Mouse (Mus musculus): Measurements from ENCODE around the gene Rnaseh2c.

Rnaseh2c gene

DNA sequence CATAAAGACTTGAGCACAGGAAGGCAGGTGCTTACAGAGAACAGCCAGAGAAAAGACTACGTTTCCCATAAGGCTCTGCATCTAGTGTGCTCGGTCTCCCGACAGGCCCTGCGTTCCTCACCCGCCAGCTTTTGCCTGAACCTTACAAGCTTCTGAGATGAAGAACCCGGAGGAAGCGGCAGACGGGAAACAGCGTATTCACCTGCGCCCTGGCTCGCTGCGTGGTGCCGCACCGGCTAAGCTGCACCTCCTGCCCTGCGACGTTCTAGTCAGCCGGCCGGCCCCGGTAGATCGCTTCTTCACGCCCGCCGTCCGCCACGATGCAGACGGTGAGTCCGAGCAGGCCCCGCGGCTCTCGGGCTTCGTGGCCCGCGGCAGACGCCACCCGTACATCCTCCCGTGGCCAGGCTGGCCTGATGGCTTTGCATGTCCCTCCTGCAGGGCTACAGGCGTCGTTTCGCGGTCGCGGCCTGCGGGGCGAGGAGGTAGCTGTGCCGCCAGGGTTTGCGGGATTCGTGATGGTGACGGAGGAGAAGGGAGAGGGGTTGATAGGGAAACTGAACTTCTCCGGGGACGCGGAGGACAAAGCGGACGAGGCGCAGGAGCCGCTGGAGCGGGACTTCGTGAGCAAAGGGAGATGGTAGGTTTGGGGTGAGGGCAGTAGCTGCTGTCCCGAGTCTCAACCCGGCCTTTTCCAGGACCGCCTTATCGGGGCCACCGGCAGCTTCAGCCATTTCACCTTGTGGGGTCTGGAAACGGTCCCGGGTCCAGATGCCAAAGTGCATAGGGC, at the start of gene Rnaseh2c:
Gene Rnaseh2c (plus strand): TSS at position 122 of the 790 bp plus-strand sequence.
- DNase-seq, result peak; percentile 79 to 89

DNA sequence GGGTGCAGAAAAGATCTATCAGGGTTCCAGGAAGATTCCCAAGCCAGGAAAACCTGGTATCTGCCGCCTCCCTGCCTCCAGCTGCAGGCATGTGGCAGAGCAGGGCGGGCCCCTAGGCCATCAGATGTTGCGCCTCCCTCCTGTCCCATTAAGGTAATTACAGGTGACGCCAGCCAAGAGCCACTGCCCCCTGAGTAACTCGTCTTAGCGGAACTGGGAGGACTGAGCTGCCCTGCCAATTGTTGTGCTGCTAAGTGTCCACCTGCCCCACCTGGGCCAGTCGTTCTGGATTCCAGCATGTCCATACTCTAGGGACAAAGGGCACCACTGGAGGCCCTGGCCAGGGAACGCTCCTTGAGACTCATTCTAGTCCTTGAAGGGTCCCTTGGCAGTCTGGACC, 47.9 kb upstream of the Rnaseh2c start:
- DNase-seq, result peak in 1 of 2 experiments; percentile 73

DNA sequence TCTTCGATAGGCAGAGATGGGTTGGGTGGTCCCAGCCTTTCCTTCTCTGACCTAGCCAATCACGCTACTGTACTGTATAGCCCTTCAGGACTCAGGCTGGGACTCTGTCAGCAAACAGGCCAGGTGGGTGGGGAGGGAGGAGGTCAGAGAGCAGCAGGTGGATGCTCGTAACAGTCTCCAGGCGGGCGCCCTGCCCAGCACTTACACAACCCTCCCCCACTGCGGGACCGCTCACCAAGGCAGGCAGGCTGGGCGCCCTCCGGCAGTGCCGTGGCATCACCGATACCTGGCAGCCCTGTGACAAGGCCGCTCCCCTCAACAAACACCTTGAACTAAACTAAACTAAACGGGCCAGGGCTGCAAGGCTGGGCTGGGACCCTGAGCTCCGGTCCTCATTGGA, 47.5 kb upstream of the Rnaseh2c start:
- peak; percentile 77 to 92 for DNase-seq

DNA sequence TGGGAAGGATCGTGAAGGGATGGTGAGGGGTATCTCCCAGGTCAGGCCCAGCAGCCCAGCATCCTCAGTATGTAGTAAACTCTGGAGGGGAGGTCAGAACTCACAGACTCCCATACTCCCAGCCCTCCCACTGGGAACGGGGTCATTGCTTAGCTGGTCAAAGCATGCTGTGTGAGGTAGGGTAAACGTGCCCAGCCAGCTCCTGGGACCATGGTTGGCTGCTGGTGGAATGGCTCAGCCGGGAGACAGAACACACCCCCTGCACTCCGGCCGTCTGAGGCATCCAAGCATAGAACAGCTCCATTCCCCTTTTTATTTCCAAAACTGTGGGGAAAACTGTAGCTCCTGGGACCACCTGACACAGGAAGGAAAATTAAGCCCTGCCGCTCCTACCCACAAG, 43.5 kb upstream of the Rnaseh2c start:
- DNase-seq, result peak; percentile 62 to 90

DNA sequence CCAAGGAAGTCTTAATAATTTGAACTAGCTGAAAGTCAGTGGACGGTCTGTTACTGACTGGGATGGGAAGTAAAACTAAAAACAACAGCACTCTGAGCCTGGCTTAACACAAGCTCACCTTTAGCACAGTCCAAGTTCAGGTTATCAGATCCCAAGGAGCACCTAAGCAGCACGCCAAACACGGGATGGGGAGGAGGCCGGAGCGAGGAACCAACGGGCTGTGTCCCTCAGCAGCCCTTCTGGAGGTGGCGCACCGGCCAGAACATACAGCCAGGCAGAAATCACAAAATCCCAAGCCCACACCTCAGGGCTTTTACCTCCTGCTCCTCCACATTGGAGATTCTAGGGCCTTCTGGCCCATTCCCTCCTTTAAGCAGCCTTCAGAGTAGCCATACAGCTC, 42.9 kb upstream of the Rnaseh2c start:
- DNase-seq, result peak in 1 of 2 experiments; percentile 56

DNA sequence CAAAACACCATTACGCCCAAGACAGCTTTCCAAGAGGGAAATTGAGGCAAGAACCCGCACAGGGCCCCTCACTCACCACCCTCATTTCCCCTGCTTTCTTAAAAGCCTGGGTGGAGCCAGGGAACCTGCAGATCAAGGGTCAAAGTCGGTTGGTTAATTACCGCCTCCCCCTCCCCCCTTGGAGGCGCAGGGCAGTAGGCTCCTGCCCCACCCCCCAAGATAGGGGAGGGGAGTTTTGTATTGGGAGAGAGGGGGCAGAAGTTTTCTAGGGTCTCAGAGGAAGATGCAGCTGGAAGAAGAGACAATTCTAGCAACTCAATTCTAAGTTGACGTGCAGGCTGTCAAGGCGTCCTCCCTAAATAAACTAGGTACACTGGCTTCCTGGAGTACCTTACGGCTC, 42.4 kb upstream of the Rnaseh2c start:
- peak; percentile 82 to 89 for DNase-seq

DNA sequence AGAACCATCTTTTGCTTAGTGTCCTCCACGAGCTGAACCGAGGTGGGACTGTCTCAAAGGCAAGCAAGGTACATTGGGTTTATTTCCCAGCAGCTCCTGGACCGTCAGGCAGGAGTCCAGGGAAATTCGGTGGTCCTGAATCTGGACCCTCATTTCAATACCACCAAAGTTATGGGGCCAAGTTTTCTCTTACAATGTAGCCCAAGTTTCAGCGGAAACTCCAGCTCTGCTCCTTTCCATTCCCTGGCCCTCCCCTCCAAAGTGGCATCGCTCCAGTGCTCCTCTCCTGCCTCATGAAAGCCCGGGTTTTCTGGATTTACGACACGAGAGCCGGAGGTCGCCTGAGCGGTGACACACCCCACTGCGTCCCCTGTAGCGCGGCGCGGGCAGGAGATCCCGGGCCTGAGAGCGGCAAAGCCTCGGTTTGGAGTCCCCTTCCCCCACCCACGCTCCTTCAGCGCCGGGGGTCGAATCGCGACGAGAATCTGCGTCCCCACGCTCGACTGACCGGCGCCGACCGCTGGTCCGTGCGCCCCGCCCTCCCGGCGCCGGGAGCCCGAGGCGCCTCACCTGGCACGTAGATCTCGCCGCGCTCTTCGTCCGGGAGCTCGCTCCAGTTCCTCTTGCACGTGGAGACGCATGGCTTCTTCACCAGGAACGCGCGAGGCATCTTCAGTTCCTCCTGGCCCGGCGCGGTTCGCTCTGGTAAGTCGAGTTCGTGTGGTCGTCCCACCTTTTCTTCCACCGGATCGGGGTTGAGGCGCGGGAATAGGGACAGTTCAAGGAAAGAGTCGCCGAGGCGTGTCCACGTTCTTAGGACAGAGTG, 41.8 kb upstream of the Rnaseh2c start:
- peak; percentile 40 to 74 for DNase-seq

DNA sequence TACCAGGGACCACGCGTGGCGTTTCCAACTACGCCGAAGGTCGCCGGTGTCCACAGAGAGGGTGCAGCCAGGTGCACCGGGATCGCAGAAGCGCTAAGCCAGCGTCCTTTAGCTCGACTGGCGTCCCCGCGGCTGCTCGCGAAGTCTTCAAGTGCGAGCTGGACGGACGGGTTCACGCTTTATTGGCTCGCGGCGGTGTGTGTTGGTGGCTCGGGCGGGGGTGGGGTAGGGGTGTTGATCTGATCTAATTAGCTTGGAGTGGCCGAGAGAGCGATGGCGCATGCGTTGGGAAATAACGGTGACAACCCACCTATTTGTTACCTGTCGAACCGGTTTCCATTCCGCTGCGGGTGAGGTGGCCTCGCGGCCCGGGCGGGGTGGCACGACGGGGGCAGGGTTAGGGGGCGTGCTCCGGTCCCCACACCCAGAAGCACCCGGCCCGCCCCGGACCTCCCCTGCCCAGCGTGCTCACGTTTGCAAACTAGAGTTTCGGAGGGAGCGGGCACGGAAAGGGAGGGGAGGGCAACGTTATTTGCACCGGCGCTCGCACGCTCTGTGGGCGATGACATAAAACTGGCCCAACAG, 41.1 kb upstream of the Rnaseh2c start, which contains the start of gene Ovol1:
Gene Ovol1 (minus strand): TSS at position 190 of the 585 bp plus-strand sequence.
- peak; percentile 67 to 90 for DNase-seq

DNA sequence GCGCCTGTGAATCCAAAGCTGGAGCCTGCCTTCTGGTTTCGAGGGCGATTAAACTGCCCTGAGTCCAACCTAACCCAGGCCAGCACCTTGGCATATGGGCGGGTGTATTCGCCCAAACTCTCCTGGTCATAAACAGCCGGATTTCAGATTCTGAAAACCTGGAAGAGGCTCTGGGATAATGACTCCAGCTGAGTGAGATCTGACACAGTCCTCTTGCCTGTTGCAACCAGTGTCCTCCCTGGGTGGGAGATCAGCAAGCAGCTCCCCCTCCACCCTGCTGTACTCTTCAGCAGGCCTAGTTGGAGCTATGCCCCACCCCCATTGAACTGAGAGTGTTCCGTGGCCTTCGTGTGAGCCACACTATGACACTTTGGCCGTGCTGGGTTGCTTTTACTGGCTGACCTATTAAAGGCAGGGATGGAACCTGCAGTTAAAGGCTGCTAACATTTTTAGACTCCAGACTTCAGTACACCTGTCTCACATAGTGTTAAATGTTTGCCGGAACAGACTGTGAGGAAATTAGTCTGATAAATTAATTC, 40.4 kb upstream of the Rnaseh2c start:
- DNase-seq, result peak; percentile 74 to 90

DNA sequence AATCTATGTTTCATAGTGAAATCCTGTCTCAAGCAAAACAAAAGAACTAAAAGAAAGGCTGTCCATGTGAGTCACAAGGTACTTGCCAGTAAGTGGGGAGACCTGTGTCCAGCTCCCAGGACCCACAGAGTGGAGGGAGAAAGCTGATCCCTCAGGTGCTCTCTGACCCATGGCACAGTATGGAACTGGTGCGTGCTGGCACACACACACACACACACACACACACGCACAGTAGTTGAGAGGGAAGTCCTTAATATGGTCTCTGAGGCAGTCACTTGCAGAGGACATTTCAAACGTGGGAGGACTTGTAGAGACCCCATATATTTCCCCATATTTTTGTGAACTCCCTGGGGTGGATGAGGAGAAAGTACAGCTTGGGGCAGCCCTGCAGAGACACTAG, 39.8 kb upstream of the Rnaseh2c start:
- no peak for DNase-seq

DNA sequence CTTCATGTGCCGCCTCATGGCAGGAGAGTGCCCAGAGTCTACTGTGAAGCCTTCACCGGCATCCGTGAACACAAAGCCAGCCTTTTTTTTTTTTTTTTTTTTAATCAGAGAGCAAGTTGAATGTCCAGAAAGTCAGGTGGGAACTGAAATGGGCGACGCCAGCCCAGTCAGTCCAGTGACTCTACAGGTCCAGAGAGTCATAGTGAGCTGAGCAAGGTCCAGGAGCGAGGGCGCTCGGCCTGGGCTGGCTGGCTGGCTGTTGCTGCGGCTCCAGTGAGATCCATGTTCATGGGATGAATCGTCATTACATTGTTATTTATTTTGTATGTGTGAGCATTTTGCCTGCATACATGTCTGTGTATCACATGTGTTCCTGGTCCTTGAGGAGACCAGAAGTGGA, 38.9 kb upstream of the Rnaseh2c start:
- peak; percentile 40 to 79 for DNase-seq

DNA sequence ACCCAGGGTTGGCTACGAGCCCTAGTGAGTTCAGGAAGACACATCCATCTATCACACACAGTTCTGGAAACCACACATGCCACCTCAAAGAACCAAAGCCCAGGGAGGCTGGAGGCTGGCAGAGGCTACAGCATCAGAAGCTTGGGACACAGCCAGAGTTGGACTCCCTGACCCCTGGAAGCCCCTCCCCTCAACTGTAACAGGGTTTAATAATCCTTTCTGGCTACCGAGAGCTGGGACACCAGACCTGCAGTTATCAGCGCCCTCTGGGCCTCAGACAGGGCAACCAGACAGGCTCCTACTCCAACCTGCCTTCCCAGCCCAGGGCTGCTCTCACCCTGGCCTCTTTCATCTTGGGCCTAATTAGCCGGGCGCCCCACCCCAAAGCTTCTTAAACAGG, 35.4 kb upstream of the Rnaseh2c start:
- DNase-seq, result peak; percentile 75 to 86

DNA sequence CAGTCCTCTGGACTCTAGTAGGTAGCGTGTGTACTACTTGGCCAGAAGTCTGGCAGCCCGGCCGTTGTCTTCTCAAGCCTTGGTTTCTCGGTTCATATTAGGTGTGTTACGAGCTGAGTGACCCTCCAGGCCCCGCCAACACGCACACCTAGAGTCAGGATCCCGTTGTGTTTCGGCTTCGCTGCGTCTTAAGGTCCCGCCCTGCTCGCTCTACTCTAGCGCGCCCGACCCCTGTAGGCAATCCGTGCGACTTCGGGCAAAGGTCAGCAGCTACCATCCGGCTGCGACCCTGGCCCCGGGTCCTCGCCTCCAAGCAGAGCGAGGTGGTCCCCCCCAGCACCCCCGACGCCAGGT, 34.5 kb upstream of the Rnaseh2c start:
- DNase-seq, result no peak

DNA sequence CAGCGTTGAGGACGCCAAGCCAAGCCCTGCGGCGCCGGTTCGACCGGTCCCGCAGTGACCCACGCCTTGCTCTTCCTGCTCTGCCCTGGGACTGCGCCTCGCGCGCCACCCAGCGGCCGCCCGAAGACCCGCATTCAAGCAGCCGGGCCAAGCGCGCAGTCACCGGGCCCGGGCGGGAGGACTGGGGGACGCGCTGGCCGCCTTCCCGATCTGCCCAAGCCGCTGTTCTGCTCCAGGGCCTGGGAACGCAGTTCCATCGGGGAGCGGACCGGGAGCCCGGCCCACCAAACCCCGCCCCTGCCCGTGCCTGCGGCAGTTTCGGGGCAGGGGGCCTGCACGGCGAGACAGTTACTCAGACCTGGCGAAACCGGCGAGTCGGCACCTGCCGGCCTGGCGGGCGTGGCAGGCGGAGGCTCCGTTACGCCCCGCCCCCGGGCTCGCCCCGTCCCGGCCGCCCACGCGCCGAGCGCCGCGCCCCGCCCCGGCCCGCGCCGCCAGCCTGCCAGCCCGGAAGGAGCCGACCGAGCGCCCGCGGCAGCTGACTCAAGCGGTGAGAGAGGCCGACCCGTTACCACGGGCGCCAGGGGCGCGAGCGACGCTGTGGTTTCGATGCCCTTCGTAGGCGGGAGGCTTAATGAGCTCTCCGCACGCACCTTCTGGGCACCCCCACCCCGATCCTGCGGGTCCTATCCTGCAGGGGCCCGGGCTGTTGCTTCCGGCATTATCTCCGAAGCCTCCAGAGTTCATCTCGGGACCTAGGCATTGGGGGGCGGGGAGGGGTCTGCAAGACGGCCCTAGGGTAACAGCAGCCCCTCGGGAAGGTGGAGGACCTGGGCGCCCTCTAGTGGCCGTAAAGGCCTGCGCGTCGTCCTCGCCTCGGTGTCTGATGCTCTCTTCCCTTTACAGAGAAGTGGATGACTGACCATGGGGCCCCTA, 33.9 kb upstream of the Rnaseh2c start, which contains the start of gene Ap5b1:
Gene Ap5b1 (plus strand): TSS at position 492 of the 936 bp plus-strand sequence.
- DNase-seq, result peak; percentile 87 to 93

DNA sequence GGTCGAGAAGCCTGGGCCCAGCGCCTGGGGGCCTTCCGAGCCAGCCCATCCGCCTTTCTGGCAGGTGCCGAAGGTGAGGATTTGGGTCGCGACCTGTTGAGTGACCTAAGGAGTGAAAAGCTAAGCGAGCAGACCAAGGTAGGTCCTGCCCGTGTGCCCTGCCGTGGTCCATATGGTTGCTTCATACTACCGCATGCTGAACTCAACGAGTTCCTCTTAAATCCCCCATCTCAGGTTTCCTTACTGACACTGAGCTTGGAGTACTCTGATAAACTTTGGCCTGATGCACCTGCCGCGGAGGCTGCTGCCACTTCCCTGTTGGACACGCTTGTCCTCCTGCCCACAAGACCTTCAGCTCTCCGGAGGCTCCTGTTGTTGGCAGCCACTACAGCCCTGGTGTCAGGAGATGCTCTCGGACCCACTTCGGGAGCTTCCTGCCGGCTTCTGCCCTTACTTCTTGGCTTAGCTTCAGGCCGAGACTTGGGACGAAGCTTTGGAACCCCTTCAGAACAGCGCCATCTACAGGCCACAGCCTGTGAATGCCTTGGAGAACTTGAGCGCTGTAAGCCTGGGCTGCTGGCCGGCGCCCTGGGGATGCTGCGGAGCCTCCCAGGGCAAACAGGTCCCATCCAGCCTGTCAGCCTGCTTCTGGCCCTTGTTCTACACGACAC, 33.1 kb upstream of the Rnaseh2c start:
- DNase-seq, result peak; percentile 83 to 88

DNA sequence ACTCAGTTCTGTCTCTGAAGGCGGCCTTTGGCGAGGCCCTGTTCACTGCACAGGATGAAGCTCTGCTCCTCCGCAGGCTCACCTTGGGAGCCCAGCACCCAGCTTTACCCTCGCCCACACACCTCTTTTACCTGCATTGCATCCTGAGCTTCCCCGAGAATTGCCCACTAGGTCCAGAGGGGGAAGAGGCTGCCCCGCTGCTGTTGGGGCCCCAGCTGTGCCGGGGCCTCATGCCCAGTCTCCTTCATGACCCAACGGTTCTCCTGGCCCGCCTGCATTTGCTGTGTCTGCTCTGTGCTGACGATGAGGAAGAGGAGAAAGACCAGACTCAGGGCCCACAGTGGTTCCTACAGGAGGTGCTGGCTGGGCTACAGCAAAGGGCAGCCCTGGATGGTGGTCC, 32.2 kb upstream of the Rnaseh2c start:
- DNase-seq, result no peak

DNA sequence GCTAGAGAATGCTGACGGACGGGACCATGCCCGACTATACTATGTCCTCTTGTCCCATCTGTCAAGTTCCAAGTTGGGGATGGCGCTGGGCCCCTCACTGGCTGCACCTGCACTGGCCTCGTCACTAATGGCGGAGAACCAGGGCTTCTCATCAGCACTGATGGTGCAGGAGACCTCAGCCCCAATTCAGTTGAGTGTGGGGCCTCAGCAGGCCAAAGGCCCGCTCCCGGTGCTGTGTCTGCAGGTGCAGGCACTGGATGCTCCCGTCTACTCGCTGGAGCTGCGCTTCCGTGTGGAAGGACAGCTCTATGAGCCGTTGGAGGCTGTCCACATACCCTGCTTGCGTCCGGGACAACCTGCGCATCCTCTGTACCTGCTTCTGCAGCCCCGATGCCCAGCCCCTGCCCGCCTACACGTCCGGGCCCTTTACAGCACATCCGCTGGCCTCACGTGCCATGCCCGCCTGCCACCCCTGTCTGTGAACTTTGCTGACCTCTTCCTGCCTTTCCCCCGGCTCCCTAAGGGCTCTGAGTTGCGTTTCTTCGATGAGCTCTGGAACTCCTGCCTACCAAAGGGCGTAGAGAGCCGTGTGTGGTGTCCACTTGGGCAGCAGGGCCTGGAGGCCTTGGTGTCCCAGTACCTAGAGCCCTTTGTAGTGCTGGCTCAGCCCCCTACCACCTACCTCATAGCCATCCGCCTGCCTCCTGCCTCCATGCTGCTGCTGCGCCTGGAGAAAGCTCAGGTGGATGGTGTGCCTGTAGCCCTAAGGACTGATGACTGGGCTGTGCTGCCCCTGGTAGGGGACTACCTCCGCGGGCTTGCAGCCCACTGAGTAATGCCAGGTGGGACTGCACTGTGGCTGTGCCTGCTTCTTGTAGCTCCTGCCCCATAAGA, 31.1 kb upstream of the Rnaseh2c start:
- peak in 1 of 2 experiments; percentile 34 for DNase-seq

DNA sequence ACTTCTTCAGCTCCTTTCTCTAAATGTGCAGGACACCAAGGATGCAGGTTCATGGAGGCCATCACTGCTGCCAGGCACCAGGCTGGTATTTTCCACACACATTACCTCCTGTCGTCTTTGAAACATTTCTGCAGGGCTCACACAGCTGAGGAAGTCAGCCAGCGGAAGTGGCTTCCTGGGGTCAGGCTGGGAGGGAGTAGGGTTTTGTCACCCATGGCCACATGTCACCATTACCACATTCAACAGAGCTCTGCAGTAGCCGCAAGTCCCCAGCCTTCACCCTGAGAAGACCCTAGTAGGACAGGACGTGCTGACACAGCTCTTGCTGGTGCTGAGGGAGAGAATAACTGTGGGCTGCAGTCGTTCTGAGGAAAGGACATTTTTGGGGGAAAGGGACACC, 29.8 kb upstream of the Rnaseh2c start:
- DNase-seq, result peak; percentile 24 to 65

DNA sequence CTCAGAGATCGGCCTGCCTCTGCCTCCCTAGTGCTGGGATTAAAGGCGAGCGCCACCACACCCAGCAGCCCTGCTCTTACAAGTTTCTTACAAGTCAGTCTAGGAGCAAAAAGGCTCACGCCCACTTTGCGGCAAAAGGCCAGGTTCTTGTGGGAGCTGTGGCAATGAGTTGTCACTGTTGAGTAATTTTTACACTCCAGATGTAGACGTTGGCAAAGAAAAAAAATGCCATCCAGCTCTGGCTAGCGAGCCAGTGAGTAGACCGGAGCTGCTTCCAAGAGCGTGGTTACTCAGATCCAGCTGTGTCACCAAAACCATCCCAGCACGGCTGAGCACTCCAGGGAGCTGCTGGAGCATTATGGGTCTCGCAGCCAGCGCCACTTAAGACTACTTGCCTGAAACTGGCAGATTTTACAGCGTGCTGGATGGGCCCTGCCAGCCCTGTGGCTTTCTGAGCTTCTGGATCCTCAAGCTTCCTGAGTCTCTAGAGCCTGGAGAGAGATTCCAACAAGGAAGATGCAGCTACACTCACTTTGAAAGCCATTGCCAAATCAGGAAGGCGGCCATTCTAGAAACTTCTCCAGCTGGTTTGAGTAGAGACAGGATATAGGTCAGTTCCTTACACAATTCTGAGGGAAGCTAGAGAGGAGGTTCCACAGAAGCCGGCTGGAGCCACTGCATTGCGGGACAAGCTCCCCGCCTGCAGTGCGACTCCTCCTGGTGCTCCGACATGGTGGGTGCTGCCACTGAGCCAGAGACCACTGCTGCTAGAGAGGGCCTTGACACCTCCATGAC, 29.1 kb upstream of the Rnaseh2c start:
- DNase-seq, result peak; percentile 61 to 79

Data from kidney, postnatal 25 days (tissue).